Mouse (Mus musculus) lung, postnatal 0 days (tissue): ENCODE measurements around the gene St3gal3.

Source experiments
- CTCF ChIP-seq: IDR thresholded peaks from 2 replicates; pipeline ENCODE4 v1.5.1; 2016; ENCODE audit warnings: antibody characterized with exemption, mild to moderate bottlenecking
- EP300 ChIP-seq: IDR thresholded peaks from 2 replicates; pipeline ENCODE4 v1.6.1; 2016; ENCODE audit warnings: antibody characterized with exemption, mild to moderate bottlenecking, control low read depth

GRCm38 (mm10) chr4:117974719-117975118 lies 160.0 kb downstream of the St3gal3 start:
- TF ChIP-seq CTCF (no peak), EP300 (peak; percentile 54)
